Mouse (Mus musculus) left cerebral cortex, postnatal 25 days (tissue): ENCODE data around the gene Insc. TPM values are rescaled to one million over a fixed set of nuclear protein-coding genes. Genes with fewer than 3 reads are reported as not detected.

Experiments
- DNase-seq, 2 experiments: peaks; one replicate each; pipeline ENCODE4 v3.0.0; 2022; ENCODE audit warnings: low spot score in 2 of 2, mixed read lengths in 1 of 2
- intact Hi-C: fragments of 180-260 bp; cut with DNase I; formaldehyde crosslinking; loops from one replicate; pipeline ENCODE4 v1.15.1; 2025
- total RNA-seq, 2 experiments: library from RNA; stranded (reverse); gene quantifications; 2 replicates each; pipeline ENCODE4 v1.2.3; 2021

Gene Insc
- total RNA-seq, 2 experiments from 2014 or later, result 3.5 to 5.2 TPM

- intact Hi-C loops, result no loop called here
Observed at GRCm38 (mm10) chr7:114754196-114754595, 10.7 kb downstream of the Insc start.

GRCm38 (mm10) chr7:114754626-114755025 lies 11.1 kb downstream of the Insc start:
- DNase-seq, result no peak
- intact Hi-C loops, result no loop called here

More at GRCm38 (mm10) chr7:114754196-114754595, 10.7 kb downstream of the Insc start:
- DNase-seq, result no peak

GRCm38 (mm10) chr7:114762660-114763059 lies 19.2 kb downstream of the Insc start:
- intact Hi-C loops, result no loop called here
- DNase-seq, result no peak

GRCm38 (mm10) chr7:114765273-114765672 lies 21.8 kb downstream of the Insc start:
- intact Hi-C loops, result no loop called here
- no peak for DNase-seq

- intact Hi-C loops, result no loop called here
- DNase-seq, result no peak
Observed at GRCm38 (mm10) chr7:114766523-114766922, 23.0 kb downstream of the Insc start.

- DNase-seq, result no peak
- intact Hi-C loops, result no loop called here
Observed at GRCm38 (mm10) chr7:114768516-114768915, 25.0 kb downstream of the Insc start.

GRCm38 (mm10) chr7:114769041-114769440 lies 25.5 kb downstream of the Insc start:
- intact Hi-C loops, result no loop called here

GRCm38 (mm10) chr7:114770586-114770985 lies 27.1 kb downstream of the Insc start:
- DNase-seq, result no peak
- intact Hi-C loops, result no loop called here

More at GRCm38 (mm10) chr7:114769041-114769440, 25.5 kb downstream of the Insc start:
- no peak for DNase-seq

- DNase-seq, result no peak
- intact Hi-C loops, result no loop called here
Observed at GRCm38 (mm10) chr7:114771801-114772200, 28.3 kb downstream of the Insc start.

GRCm38 (mm10) chr7:114773781-114774180 lies 30.3 kb downstream of the Insc start:
- intact Hi-C loops, result no loop called here
- no peak for DNase-seq

GRCm38 (mm10) chr7:114775856-114776255 lies 32.4 kb downstream of the Insc start:
- DNase-seq, result no peak
- intact Hi-C loops, result no loop called here

- no peak for DNase-seq
- intact Hi-C loops, result no loop called here
Observed at GRCm38 (mm10) chr7:114778156-114778770, 34.8 kb downstream of the Insc start.

GRCm38 (mm10) chr7:114779056-114779660 lies 35.7 kb downstream of the Insc start:
- no peak for DNase-seq
- intact Hi-C loops, result no loop called here

GRCm38 (mm10) chr7:114783291-114783690 lies 39.8 kb downstream of the Insc start:
- no peak for DNase-seq
- intact Hi-C loops, result no loop called here

GRCm38 (mm10) chr7:114791087-114791486 lies 47.6 kb downstream of the Insc start:
- intact Hi-C loops, result no loop called here
- DNase-seq, result no peak

- intact Hi-C loops, result no loop called here
Observed at GRCm38 (mm10) chr7:114792026-114792425, 48.5 kb downstream of the Insc start.

GRCm38 (mm10) chr7:114794400-114794799 lies 50.9 kb downstream of the Insc start:
- intact Hi-C loops, result no loop called here
- DNase-seq, result no peak

More at GRCm38 (mm10) chr7:114792026-114792425, 48.5 kb downstream of the Insc start:
- DNase-seq, result no peak

- intact Hi-C loops, result no loop called here
- DNase-seq, result peak in 1 of 2 experiments; percentile 31
Observed at GRCm38 (mm10) chr7:114802576-114802975, 59.1 kb downstream of the Insc start.

GRCm38 (mm10) chr7:114805311-114805710 lies 61.8 kb downstream of the Insc start:
- intact Hi-C loops, result no loop called here
- DNase-seq, result no peak

- intact Hi-C loops, result no loop called here
- peak; percentile 45 to 91 for DNase-seq
Observed at GRCm38 (mm10) chr7:114807343-114807742, 63.8 kb downstream of the Insc start.

GRCm38 (mm10) chr7:114808341-114808740 lies 64.8 kb downstream of the Insc start:
- intact Hi-C loops, result no loop called here
- DNase-seq, result no peak
